Mouse (Mus musculus): ENCODE measurements around the gene Casr. TPM values are rescaled to one million over a fixed set of nuclear protein-coding genes. Genes with fewer than 3 reads are reported as not detected.

Casr gene
- polyA plus RNA-seq, 1 experiment from 2014 or later, result 0.12 TPM

GRCm38 (mm10) chr16:36471066-36471633 is 90.8 kb downstream of the Casr start:
- ATAC-seq (no peak), DNase-seq (ENCODE audit: low spot score) (no peak)
- Histone ChIP-seq H3K4me2 (replicated peaks; ENCODE audit: low read depth, low read length) (no peak overlapping the region), H3K27ac (ENCODE audit: low read length) (no peak overlapping the region), H3K27me3 (replicated peaks; ENCODE audit: insufficient read depth, low read length) (no peaks in the 10 kb centered on the region), H3K4me3 (ENCODE audit: low read depth, low read length) (no peak overlapping the region), H3K9ac (replicated peaks; ENCODE audit: low read depth) (no peak overlapping the region), H3K9me3 (ENCODE audit: low read length) (no peaks in the 10 kb centered on the region), H3K36me3 (ENCODE audit: insufficient read depth, low read length) (no peaks in the 10 kb centered on the region), H3K4me1 (ENCODE audit: insufficient read depth, low read depth, low read length) (no peaks in the 10 kb centered on the region)
- TF ChIP-seq EP300 (IDR thresholded peaks at IDR 0.05) (no peak), CTCF (IDR thresholded peaks at IDR 0.05) (no peak)
- 55% methylated on average over 13 of the region's 13 CpGs for WGBS

GRCm38 (mm10) chr16:36469955-36470478 is 91.9 kb downstream of the Casr start:
- H3K4me2 ChIP-seq (replicated peaks; ENCODE audit: low read depth, low read length), result no peak overlapping the region
- H3K9ac ChIP-seq (replicated peaks; ENCODE audit: low read depth), result no peak overlapping the region
- H3K36me3 ChIP-seq (ENCODE audit: insufficient read depth, low read length), result no peaks in the 10 kb centered on the region
- H3K9me3 ChIP-seq (ENCODE audit: low read length), result no peaks in the 10 kb centered on the region
- H3K4me1 ChIP-seq (ENCODE audit: insufficient read depth, low read depth, low read length), result no peaks in the 10 kb centered on the region
- TF ChIP-seq EP300 (IDR thresholded peaks at IDR 0.05), result no peak
- TF ChIP-seq CTCF (IDR thresholded peaks at IDR 0.05), result peak; percentile 37
- no peaks in the 10 kb centered on the region for H3K27me3 ChIP-seq (replicated peaks; ENCODE audit: insufficient read depth, low read length)
- H3K4me3 ChIP-seq (ENCODE audit: low read depth, low read length), result no peak overlapping the region
- ATAC-seq, result no peak
- no peak for DNase-seq (ENCODE audit: low spot score)
- H3K27ac ChIP-seq (ENCODE audit: low read length), result no peak overlapping the region
- WGBS, result 6% methylated on average over 2 of the region's 2 CpGs

- H3K27ac ChIP-seq (ENCODE audit: low read length), result no peak overlapping the region
- no peaks in the 10 kb centered on the region for H3K4me1 ChIP-seq (ENCODE audit: insufficient read depth, low read depth, low read length)
- no peak overlapping the region for H3K4me3 ChIP-seq (ENCODE audit: low read depth, low read length)
- no peaks in the 10 kb centered on the region for H3K36me3 ChIP-seq (ENCODE audit: insufficient read depth, low read length)
- ATAC-seq (peak; percentile 33; the same call in 1 of the 2 replicates), DNase-seq (ENCODE audit: low spot score) (peak; percentile 28)
- no peak overlapping the region for H3K9ac ChIP-seq (replicated peaks; ENCODE audit: low read depth)
- H3K27me3 ChIP-seq (replicated peaks; ENCODE audit: insufficient read depth, low read length), result no peaks in the 10 kb centered on the region
- 68% methylated on average over 9 of the region's 9 CpGs for WGBS
- no peak for TF ChIP-seq EP300 (IDR thresholded peaks at IDR 0.05)
- no peak overlapping the region for H3K4me2 ChIP-seq (replicated peaks; ENCODE audit: low read depth, low read length)
- H3K9me3 ChIP-seq (ENCODE audit: low read length), result no peaks in the 10 kb centered on the region
Observed at GRCm38 (mm10) chr16:36469367-36469766, 92.6 kb downstream of the Casr start.

GRCm38 (mm10) chr16:36468862-36469261 is 93.1 kb downstream of the Casr start:
- Histone ChIP-seq H3K9ac (replicated peaks; ENCODE audit: low read depth) (no peak overlapping the region), H3K36me3 (ENCODE audit: insufficient read depth, low read length) (no peaks in the 10 kb centered on the region), H3K27ac (ENCODE audit: low read length) (no peak overlapping the region), H3K4me3 (ENCODE audit: low read depth, low read length) (no peak overlapping the region), H3K9me3 (ENCODE audit: low read length) (no peaks in the 10 kb centered on the region), H3K4me1 (ENCODE audit: insufficient read depth, low read depth, low read length) (no peaks in the 10 kb centered on the region), H3K27me3 (replicated peaks; ENCODE audit: insufficient read depth, low read length) (no peaks in the 10 kb centered on the region), H3K4me2 (replicated peaks; ENCODE audit: low read depth, low read length) (no peak overlapping the region)
- DNase-seq (ENCODE audit: low spot score), result no peak
- TF ChIP-seq EP300 (IDR thresholded peaks at IDR 0.05) (no peak), CTCF (IDR thresholded peaks at IDR 0.05) (peak; percentile 43)
- WGBS, result 65% methylated on average over 4 of the region's 4 CpGs
- ATAC-seq, result no peak

- H3K27me3 ChIP-seq (replicated peaks; ENCODE audit: insufficient read depth, low read length), result no peaks in the 10 kb centered on the region
- no peaks in the 10 kb centered on the region for H3K4me1 ChIP-seq (ENCODE audit: insufficient read depth, low read depth, low read length)
- H3K27ac ChIP-seq (ENCODE audit: low read length), result no peak overlapping the region
- no peak for DNase-seq (ENCODE audit: low spot score)
- no peak for ATAC-seq
- H3K9me3 ChIP-seq (ENCODE audit: low read length), result no peaks in the 10 kb centered on the region
- 61% methylated on average over 2 of the region's 2 CpGs for WGBS
- no peak overlapping the region for H3K4me2 ChIP-seq (replicated peaks; ENCODE audit: low read depth, low read length)
- TF ChIP-seq CTCF (IDR thresholded peaks at IDR 0.05), result no peak
- no peak for TF ChIP-seq EP300 (IDR thresholded peaks at IDR 0.05)
- H3K4me3 ChIP-seq (ENCODE audit: low read depth, low read length), result no peak overlapping the region
- H3K9ac ChIP-seq (replicated peaks; ENCODE audit: low read depth), result no peak overlapping the region
- H3K36me3 ChIP-seq (ENCODE audit: insufficient read depth, low read length), result no peaks in the 10 kb centered on the region
Observed at GRCm38 (mm10) chr16:36467936-36468335, 94.0 kb downstream of the Casr start.

GRCm38 (mm10) chr16:36465436-36465835 is 96.5 kb downstream of the Casr start:
- 83% methylated on average over 3 of the region's 3 CpGs for WGBS
- H3K4me1 ChIP-seq (ENCODE audit: insufficient read depth, low read depth, low read length), result no peaks in the 10 kb centered on the region
- H3K27ac ChIP-seq (ENCODE audit: low read length), result no peak overlapping the region
- no peaks in the 10 kb centered on the region for H3K27me3 ChIP-seq (replicated peaks; ENCODE audit: insufficient read depth, low read length)
- ATAC-seq, result no peak
- H3K4me2 ChIP-seq (replicated peaks; ENCODE audit: low read depth, low read length), result no peak overlapping the region
- H3K9me3 ChIP-seq (ENCODE audit: low read length), result no peaks in the 10 kb centered on the region
- no peaks in the 10 kb centered on the region for H3K36me3 ChIP-seq (ENCODE audit: insufficient read depth, low read length)
- TF ChIP-seq EP300 (IDR thresholded peaks at IDR 0.05), result no peak
- no peak for TF ChIP-seq CTCF (IDR thresholded peaks at IDR 0.05)
- H3K9ac ChIP-seq (replicated peaks; ENCODE audit: low read depth), result no peak overlapping the region
- H3K4me3 ChIP-seq (ENCODE audit: low read depth, low read length), result no peak overlapping the region
- no peak for DNase-seq (ENCODE audit: low spot score)

All from lung, postnatal 0 days (tissue).